Mouse (Mus musculus): ENCODE measurements at regions not wholly inside any gene's neighbourhood (a gene's known extent, or its start where the extent isn't known, plus 50 kb on each side); places are given as distances from the start of the nearest gene placed in this dataset.
A peak's percentile ranks its signal among the peaks of the same experiment; 100 is the strongest.

DNA sequence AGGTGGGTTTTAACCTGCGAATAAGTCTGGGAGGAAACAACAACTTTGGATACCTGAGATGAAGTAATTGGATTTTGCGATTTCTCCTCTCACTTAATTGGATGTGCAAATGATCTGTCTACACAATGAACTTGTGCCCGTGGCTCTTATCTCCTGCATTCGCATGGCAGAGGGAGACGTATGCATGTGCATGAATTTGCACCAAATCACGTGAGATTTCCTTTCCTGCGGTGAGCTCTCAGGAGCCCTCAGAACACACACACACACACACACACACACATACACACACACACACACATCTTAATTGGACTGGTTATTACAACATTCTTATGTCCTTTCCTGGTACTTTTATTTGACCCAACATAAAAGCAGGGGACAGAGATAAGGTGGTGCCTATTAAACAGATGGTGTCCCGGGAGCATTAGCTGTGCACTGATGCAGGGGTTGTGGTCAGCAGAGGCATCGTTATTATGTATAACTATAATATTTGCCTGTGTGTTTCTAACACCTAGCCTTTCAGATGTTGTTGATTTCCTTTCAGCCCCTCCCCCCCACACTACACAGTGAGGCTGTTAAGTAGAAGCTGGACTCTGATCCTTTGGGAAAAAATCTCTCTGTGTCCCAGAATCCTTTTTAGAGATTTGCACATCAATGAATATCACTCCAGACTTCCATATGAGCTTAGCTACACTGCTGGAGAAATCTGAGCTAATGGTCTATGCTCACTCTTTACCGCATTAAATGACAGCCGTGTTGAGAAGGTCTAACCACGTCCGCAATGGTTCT is 166.3 kb downstream of the Arrdc4 start:
- Histone ChIP-seq H3K4me2 (replicated peaks; ENCODE audit: low read depth, low read length) (no peak overlapping the region), H3K27me3 (ENCODE audit: insufficient read depth, low read length) (no peaks in the 10 kb centered on the region), H3K4me1 (ENCODE audit: insufficient read depth, low read length) (no peaks in the 10 kb centered on the region), H3K9ac (replicated peaks; ENCODE audit: low read length) (no peak overlapping the region), H3K4me3 (ENCODE audit: low read length) (no peak overlapping the region), H3K27ac (ENCODE audit: low read length) (no peak overlapping the region), H3K36me3 (ENCODE audit: insufficient read depth, low read length) (no peaks in the 10 kb centered on the region), H3K9me3 (ENCODE audit: low read length) (no peaks in the 10 kb centered on the region)
- WGBS, result 82% methylated on average over 13 of the region's 13 CpGs
- no peak for ATAC-seq (ENCODE audit: low FRiP score, low TSS enrichment)

DNA sequence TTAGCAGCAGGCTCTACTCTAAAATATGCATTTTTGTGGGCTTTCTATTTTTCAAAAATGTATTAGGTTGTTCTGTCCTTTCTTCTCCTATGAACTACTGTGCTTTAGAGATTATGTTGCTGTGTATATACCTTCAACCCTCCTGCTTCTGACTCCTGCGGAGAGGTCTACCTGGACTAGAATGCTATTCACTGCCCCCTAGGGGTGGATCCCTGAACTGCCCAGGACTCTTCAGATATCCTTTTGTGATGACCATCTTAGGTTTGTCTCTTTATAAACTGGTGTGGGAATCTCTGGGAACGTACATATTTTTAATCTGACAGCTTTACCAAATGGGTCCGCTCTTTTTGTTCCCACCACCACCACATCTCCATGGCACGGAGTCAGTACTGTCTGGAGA is 168.4 kb downstream of the Arrdc4 start:
- Histone ChIP-seq H3K4me2 (replicated peaks; ENCODE audit: low read depth, low read length) (no peak overlapping the region), H3K4me3 (ENCODE audit: low read length) (no peak overlapping the region), H3K9ac (replicated peaks; ENCODE audit: low read length) (no peak overlapping the region), H3K27ac (ENCODE audit: low read length) (no peak overlapping the region), H3K36me3 (ENCODE audit: insufficient read depth, low read length) (no peaks in the 10 kb centered on the region), H3K27me3 (ENCODE audit: insufficient read depth, low read length) (no peaks in the 10 kb centered on the region), H3K4me1 (ENCODE audit: insufficient read depth, low read length) (no peaks in the 10 kb centered on the region), H3K9me3 (ENCODE audit: low read length) (no peaks in the 10 kb centered on the region)
- ATAC-seq (ENCODE audit: low FRiP score, low TSS enrichment), result no peak
- 47% methylated on average over 4 of the region's 4 CpGs for WGBS

DNA sequence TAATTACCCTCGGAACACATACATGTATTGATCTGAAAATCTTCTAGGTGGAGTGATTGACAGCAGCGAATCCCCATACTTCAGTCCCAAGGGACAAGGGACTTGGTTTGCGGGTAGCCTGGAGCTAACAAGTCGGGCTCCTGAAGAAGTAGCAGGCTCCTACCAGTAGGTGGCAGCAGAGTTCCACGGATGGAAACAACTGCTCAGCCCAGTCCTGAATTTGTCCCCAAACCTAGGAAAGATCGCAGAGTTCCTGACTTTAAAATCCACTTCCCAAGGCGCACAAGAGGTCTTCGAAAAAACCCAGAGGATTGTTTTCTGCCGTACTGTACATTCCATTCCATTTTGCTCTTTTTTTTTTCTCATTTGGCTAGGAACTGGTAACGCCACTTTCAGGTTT is 169.4 kb downstream of the Arrdc4 start:
- WGBS, result 5% methylated on average over 10 of the region's 10 CpGs
- Histone ChIP-seq H3K4me1 (ENCODE audit: insufficient read depth, low read length) (no peaks in the 10 kb centered on the region), H3K9ac (replicated peaks; ENCODE audit: low read length) (0 out of 2 replicates have a peak overlapping the region, but pooled peaks have one; percentile 41), H3K4me2 (replicated peaks; ENCODE audit: low read depth, low read length) (peak overlapping the region; percentile 61), H3K9me3 (ENCODE audit: low read length) (no peaks in the 10 kb centered on the region), H3K4me3 (ENCODE audit: low read length) (peak overlapping the region; percentile 41), H3K27me3 (ENCODE audit: insufficient read depth, low read length) (no peaks in the 10 kb centered on the region), H3K27ac (ENCODE audit: low read length) (no peak overlapping the region), H3K36me3 (ENCODE audit: insufficient read depth, low read length) (no peaks in the 10 kb centered on the region)
- peak; percentile 67 for ATAC-seq (ENCODE audit: low FRiP score, low TSS enrichment)

DNA sequence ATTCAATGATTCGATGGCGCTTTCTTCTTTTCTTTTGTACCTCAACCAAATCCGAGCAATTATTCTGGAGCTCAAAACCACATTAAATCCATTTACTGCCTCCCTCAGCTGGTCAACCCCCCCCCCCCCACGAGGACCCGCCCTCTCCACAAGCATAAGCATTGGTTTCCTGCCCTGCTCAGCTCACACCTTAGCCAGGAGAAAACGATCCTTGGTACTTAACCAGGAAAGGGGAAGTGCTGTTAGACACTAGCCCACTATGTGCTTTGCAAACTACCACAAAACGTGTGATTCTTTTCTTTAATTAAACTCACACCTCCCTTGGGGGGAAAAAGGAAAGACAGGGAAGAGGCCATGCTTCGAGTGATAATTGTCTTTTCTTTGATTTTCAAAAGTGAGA is 169.8 kb downstream of the Arrdc4 start:
- no peak for ATAC-seq (ENCODE audit: low FRiP score, low TSS enrichment)
- WGBS, result 49% methylated on average over 8 of the region's 8 CpGs
- H3K27ac ChIP-seq (ENCODE audit: low read length), result no peak overlapping the region
- H3K4me2 ChIP-seq (replicated peaks; ENCODE audit: low read depth, low read length), result no peak overlapping the region
- H3K27me3 ChIP-seq (ENCODE audit: insufficient read depth, low read length), result no peaks in the 10 kb centered on the region
- H3K4me1 ChIP-seq (ENCODE audit: insufficient read depth, low read length), result no peaks in the 10 kb centered on the region
- H3K36me3 ChIP-seq (ENCODE audit: insufficient read depth, low read length), result no peaks in the 10 kb centered on the region
- H3K9ac ChIP-seq (replicated peaks; ENCODE audit: low read length), result no peak overlapping the region
- no peak overlapping the region for H3K4me3 ChIP-seq (ENCODE audit: low read length)
- H3K9me3 ChIP-seq (ENCODE audit: low read length), result no peaks in the 10 kb centered on the region

DNA sequence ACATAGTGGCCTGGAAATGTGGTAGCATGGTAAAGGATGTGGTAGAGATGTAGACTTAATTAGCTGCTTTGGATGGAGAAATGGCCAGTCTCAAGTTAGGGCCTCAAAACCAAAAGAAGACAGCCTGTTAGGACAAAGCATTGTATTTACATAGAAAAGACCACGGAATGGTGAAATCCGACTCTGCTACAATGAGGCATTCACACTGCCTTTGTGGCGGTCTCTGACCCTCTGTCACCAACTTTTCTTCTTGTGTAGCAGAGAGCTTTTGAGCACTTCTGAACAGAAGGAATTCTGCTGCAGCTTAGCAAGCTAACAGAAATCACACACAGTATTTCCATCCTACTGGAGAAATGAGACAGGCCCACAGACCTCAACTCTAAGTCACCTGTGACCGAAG is 177.7 kb downstream of the Arrdc4 start:
- no peak overlapping the region for H3K27ac ChIP-seq (ENCODE audit: low read length)
- H3K27me3 ChIP-seq (ENCODE audit: insufficient read depth, low read length), result no peaks in the 10 kb centered on the region
- no peak for ATAC-seq (ENCODE audit: low FRiP score, low TSS enrichment)
- no peak overlapping the region for H3K4me2 ChIP-seq (replicated peaks; ENCODE audit: low read depth, low read length)
- WGBS, result 46% methylated on average over 4 of the region's 4 CpGs
- H3K9me3 ChIP-seq (ENCODE audit: low read length), result peaks cover 5% of the 10 kb centered on the region; the same call in 1 of the 2 replicates
- H3K4me1 ChIP-seq (ENCODE audit: insufficient read depth, low read length), result peaks cover 11% of the 10 kb centered on the region
- H3K4me3 ChIP-seq (ENCODE audit: low read length), result no peak overlapping the region
- H3K36me3 ChIP-seq (ENCODE audit: insufficient read depth, low read length), result no peaks in the 10 kb centered on the region
- no peak overlapping the region for H3K9ac ChIP-seq (replicated peaks; ENCODE audit: low read length)

DNA sequence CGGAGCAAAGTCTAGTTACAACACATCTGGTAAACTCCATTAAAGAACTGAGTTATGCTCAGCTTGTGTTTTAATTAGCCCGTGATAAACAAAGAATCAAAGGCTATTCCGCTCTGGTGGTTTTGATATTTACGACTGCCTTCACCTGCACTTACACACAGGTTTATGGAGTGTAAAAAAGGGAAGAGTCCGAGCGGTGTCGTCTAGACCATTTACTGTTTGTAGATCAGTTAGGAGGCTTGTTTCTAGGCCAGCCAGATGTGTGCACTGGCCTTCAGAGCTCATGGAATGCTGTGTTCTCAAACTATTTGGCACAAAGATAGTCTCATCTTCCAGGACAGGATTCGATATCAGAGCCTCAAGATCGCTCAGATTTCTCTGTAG is 180.9 kb downstream of the Arrdc4 start:
- peaks cover 5% of the 10 kb centered on the region; the same call in 1 of the 2 replicates for H3K9me3 ChIP-seq (ENCODE audit: low read length)
- H3K27ac ChIP-seq (ENCODE audit: low read length), result no peak overlapping the region
- H3K4me3 ChIP-seq (ENCODE audit: low read length), result no peak overlapping the region
- ATAC-seq (ENCODE audit: low FRiP score, low TSS enrichment), result peak; percentile 83
- H3K36me3 ChIP-seq (ENCODE audit: insufficient read depth, low read length), result no peaks in the 10 kb centered on the region
- 34% methylated on average over 9 of the region's 9 CpGs for WGBS
- H3K4me1 ChIP-seq (ENCODE audit: insufficient read depth, low read length), result peaks cover 11% of the 10 kb centered on the region
- no peak overlapping the region for H3K4me2 ChIP-seq (replicated peaks; ENCODE audit: low read depth, low read length)
- no peak overlapping the region for H3K9ac ChIP-seq (replicated peaks; ENCODE audit: low read length)
- H3K27me3 ChIP-seq (ENCODE audit: insufficient read depth, low read length), result no peaks in the 10 kb centered on the region

DNA sequence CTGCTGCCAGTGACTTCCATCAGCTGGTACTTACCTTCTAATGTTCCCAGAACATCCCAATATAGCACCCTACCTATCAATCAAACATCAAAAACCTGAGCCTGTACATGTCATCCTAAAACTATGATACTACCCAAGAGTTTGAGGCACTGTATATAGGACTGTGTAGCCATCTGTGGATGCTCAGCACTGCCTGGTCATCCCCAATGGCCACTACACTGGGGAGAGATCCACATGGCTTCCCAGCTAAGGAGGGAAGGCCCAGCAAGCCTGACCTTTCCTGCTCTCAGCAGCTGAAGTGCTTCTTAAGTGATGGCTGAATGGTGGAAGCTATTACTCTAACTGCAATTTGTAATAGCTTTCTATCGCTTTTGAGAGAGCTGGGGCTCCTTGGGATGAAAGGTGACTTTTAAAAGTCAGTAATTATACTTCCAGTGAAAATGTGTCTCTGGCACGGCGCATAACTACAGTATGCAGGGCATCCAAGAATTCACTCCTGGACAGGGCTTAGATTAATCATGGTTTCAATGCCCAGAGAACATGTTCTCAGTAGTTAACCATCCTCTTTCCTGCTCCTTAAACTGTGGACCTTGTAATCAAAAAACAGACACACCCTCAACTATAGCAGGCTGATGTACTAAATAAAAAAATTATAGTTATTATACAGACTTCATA is 181.5 kb downstream of the Arrdc4 start:
- Histone ChIP-seq H3K4me3 (ENCODE audit: low read length) (no peak overlapping the region), H3K9ac (replicated peaks; ENCODE audit: low read length) (no peak overlapping the region), H3K27me3 (ENCODE audit: insufficient read depth, low read length) (no peaks in the 10 kb centered on the region), H3K4me1 (ENCODE audit: insufficient read depth, low read length) (peaks cover 11% of the 10 kb centered on the region), H3K36me3 (ENCODE audit: insufficient read depth, low read length) (no peaks in the 10 kb centered on the region), H3K27ac (ENCODE audit: low read length) (peak overlapping the region; percentile 51), H3K9me3 (ENCODE audit: low read length) (peaks cover 5% of the 10 kb centered on the region; the same call in 1 of the 2 replicates), H3K4me2 (replicated peaks; ENCODE audit: low read depth, low read length) (no peak overlapping the region)
- peak; percentile 73; the same call in 1 of the 2 replicates for ATAC-seq (ENCODE audit: low FRiP score, low TSS enrichment)
- WGBS, result 34% methylated on average over 3 of the region's 3 CpGs

DNA sequence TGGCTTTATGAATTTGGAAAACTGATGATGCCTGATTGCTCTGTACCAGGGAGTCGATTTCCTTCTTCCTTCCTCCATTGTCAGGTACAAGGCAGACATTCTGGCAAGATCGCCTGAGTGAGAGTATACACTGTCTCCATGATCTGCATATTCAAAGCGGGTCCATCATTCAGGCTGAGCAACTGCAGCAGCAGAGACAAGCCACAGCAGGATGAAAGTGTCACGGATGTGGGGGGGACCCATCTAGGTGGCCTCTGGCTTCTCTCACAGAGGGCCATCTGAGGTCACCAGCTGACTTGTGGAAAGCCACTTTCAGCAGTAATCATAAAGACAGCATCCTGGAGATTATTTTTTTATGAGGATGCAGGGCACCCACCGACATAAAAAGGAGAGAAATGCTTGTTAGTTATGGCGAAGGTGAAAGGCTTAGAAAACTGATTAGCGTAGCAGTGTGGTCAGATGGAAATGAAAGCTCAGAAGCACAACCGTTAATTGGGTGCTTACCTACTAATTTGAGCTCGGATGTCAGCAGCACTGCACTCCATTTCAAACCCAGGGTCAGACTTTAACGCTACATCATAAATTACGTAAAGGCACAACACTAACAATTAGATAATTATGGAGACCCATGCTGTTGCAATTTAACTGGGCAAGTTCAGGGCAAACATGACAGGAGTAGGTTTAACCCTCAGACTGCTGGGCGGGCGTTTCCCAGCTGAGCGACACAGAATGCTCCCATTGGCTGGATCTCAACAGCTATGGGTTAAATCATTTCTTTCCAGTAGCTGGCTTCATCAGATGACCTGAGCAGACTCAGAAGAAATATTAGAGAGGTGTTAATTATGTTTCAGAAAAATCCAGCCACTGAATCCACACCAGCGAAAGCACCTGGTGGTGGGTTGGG is 189.3 kb downstream of the Arrdc4 start:
- Histone ChIP-seq H3K27me3 (ENCODE audit: insufficient read depth, low read length) (no peaks in the 10 kb centered on the region), H3K4me3 (ENCODE audit: low read length) (no peak overlapping the region), H3K36me3 (ENCODE audit: insufficient read depth, low read length) (no peaks in the 10 kb centered on the region), H3K9ac (replicated peaks; ENCODE audit: low read length) (no peak overlapping the region), H3K27ac (ENCODE audit: low read length) (no peak overlapping the region), H3K4me2 (replicated peaks; ENCODE audit: low read depth, low read length) (no peak overlapping the region), H3K4me1 (ENCODE audit: insufficient read depth, low read length) (no peaks in the 10 kb centered on the region), H3K9me3 (ENCODE audit: low read length) (no peaks in the 10 kb centered on the region)
- 39% methylated on average over 15 of the region's 15 CpGs for WGBS
- 0 out of 2 replicates have a peak, but pooled peaks have one; percentile 15 for ATAC-seq (ENCODE audit: low FRiP score, low TSS enrichment)

DNA sequence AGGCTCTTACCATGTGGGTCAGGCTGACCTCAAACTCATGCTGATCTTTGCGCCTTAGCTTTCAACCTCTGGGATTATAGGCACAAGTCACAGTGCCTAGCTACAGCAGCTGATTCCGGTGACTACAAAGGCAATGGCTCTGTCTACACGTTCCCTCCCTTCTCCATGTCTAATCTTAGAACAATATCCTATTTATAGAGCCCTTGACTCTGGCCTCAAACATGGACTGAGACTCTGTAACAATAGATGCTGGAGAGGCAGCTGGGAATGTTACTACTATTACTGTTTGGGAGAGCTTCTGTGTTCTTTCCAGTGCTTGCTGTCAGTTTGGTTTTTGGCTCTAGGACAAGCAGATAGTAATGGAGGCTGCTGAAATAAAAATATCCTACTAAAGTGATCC is 198.7 kb downstream of the Arrdc4 start:
- 55% methylated on average over 3 of the region's 3 CpGs for WGBS
- Histone ChIP-seq H3K4me3 (ENCODE audit: low read length) (no peak overlapping the region), H3K4me1 (ENCODE audit: insufficient read depth, low read length) (no peaks in the 10 kb centered on the region), H3K36me3 (ENCODE audit: insufficient read depth, low read length) (no peaks in the 10 kb centered on the region), H3K9ac (replicated peaks; ENCODE audit: low read length) (no peak overlapping the region), H3K9me3 (ENCODE audit: low read length) (no peaks in the 10 kb centered on the region), H3K4me2 (replicated peaks; ENCODE audit: low read depth, low read length) (no peak overlapping the region), H3K27me3 (ENCODE audit: insufficient read depth, low read length) (no peaks in the 10 kb centered on the region), H3K27ac (ENCODE audit: low read length) (no peak overlapping the region)
- no peak for ATAC-seq (ENCODE audit: low FRiP score, low TSS enrichment)
